Mouse (Mus musculus): ENCODE results near the gene Osbpl2. TPM values are rescaled to one million over a fixed set of nuclear protein-coding genes. Genes with fewer than 3 reads are reported as not detected.

The Osbpl2 gene
- polyA plus RNA-seq, 1 experiment from 2014 or later = 35.2 TPM

GRCm38 (mm10) chr2:180103978-180104658, 15.0 kb upstream of the Osbpl2 start, which contains the start of gene Hrh3:
Gene Hrh3 (minus strand): TSS chr2:180104488.
- WGBS = under 1% methylated on average over 84 of the region's 87 CpGs
- peak within 1 kb of the TSS; percentile 94 for H3K4me2 ChIP-seq (replicated peaks; ENCODE audit: low read depth, low read length)
- peak; percentile 84 for ATAC-seq (ENCODE audit: low FRiP score, low TSS enrichment)
- peaks cover 67% of the 10 kb centered on the region for H3K27me3 ChIP-seq (ENCODE audit: insufficient read depth, low read length)
- peak within 1 kb of the TSS; percentile 53 for H3K4me3 ChIP-seq (ENCODE audit: low read length)
- H3K36me3 ChIP-seq (ENCODE audit: insufficient read depth, low read length) = no peaks in the 10 kb centered on the region
- peaks cover 16% of the 10 kb centered on the region for H3K4me1 ChIP-seq (ENCODE audit: insufficient read depth, low read length)
- H3K9me3 ChIP-seq (ENCODE audit: low read length) = no peaks in the 10 kb centered on the region
- H3K27ac ChIP-seq (ENCODE audit: low read length) = no peak within 1 kb of the TSS
- H3K9ac ChIP-seq (replicated peaks; ENCODE audit: low read length) = no peak within 1 kb of the TSS

GRCm38 (mm10) chr2:180104659-180105377, 14.3 kb upstream of the Osbpl2 start:
- Histone ChIP-seq H3K9me3 (ENCODE audit: low read length) (no peaks in the 10 kb centered on the region), H3K4me3 (ENCODE audit: low read length) (peak overlapping the region; percentile 53), H3K4me2 (replicated peaks; ENCODE audit: low read depth, low read length) (peak overlapping the region; percentile 94), H3K4me1 (ENCODE audit: insufficient read depth, low read length) (peaks cover 16% of the 10 kb centered on the region), H3K27ac (ENCODE audit: low read length) (no peak overlapping the region), H3K9ac (replicated peaks; ENCODE audit: low read length) (no peak overlapping the region), H3K36me3 (ENCODE audit: insufficient read depth, low read length) (no peaks in the 10 kb centered on the region), H3K27me3 (ENCODE audit: insufficient read depth, low read length) (peaks cover 60% of the 10 kb centered on the region)
- 13% methylated on average over 24 of the region's 24 CpGs for WGBS
- 0 out of 2 replicates have a peak, but pooled peaks have one; percentile 4 for ATAC-seq (ENCODE audit: low FRiP score, low TSS enrichment)

DNA sequence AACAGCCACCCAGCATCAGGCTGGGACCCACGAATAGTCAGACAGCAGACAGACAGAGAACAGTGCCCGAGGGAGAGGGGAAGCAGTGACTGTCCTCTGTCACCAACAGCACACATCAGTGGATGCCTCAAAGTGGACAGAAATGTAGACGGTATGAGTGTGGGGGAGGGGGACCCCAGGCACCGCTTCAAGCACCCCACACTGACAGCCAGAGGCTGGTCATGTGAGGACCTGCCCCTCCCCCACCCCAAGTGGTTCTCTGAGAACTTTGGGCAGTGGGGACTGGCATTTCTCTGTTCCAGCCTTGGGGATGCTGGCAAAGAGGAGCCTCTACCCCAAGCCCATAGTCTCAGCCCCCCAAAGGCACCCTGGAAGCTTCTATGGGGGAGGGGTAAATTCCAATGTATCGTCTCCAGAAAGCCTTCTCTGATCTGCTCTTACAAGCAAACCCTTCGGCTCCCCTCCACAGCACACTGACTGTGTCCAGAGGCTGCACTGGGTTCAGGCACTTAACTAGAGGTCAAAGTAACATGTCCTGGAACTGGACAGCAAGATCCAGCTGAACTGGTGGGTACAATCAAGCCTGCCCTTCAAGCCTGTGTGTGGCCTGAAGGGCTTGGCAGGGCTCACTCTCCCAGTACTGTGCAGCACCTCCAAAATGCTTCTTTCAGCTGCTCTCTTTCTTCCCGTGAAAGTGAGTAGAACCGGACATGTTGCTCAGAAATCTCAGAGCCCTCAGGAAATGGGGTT, 13.5 kb upstream of the Osbpl2 start:
- ATAC-seq (ENCODE audit: low FRiP score, low TSS enrichment) = no peak
- H3K9me3 ChIP-seq (ENCODE audit: low read length) = no peaks in the 10 kb centered on the region
- peaks cover 16% of the 10 kb centered on the region for H3K4me1 ChIP-seq (ENCODE audit: insufficient read depth, low read length)
- WGBS = 24% methylated on average over 8 of the region's 8 CpGs
- peaks cover 53% of the 10 kb centered on the region for H3K27me3 ChIP-seq (ENCODE audit: insufficient read depth, low read length)
- no peaks in the 10 kb centered on the region for H3K36me3 ChIP-seq (ENCODE audit: insufficient read depth, low read length)
- no peak overlapping the region for H3K4me2 ChIP-seq (replicated peaks; ENCODE audit: low read depth, low read length)
- H3K27ac ChIP-seq (ENCODE audit: low read length) = no peak overlapping the region
- H3K4me3 ChIP-seq (ENCODE audit: low read length) = no peak overlapping the region
- no peak overlapping the region for H3K9ac ChIP-seq (replicated peaks; ENCODE audit: low read length)

DNA sequence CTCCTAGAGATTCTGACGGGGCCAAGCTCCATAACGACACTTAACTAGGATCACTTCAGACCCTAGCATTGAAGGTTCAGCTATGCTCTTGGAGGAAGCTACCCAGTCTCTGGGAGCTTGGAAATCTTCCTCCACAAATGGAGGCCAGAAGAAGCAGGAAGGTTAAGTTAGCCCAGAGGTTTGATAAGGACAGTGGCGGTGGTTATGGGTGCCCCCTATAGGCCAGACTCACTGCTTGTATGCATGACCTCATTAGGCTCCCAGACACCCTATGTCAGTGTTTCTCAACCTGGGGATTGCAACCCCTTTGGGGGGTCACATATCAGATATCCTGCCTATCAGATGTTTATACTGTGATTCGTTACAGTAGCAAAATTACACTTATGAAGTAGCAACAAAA, 12.0 kb upstream of the Osbpl2 start:
- WGBS = 64% methylated on average over 4 of the region's 4 CpGs
- H3K9me3 ChIP-seq (ENCODE audit: low read length) = no peaks in the 10 kb centered on the region
- peaks cover 38% of the 10 kb centered on the region for H3K27me3 ChIP-seq (ENCODE audit: insufficient read depth, low read length)
- H3K27ac ChIP-seq (ENCODE audit: low read length) = no peak overlapping the region
- no peak overlapping the region for H3K9ac ChIP-seq (replicated peaks; ENCODE audit: low read length)
- peaks cover 16% of the 10 kb centered on the region for H3K4me1 ChIP-seq (ENCODE audit: insufficient read depth, low read length)
- no peak overlapping the region for H3K4me2 ChIP-seq (replicated peaks; ENCODE audit: low read depth, low read length)
- no peak for ATAC-seq (ENCODE audit: low FRiP score, low TSS enrichment)
- H3K4me3 ChIP-seq (ENCODE audit: low read length) = no peak overlapping the region
- no peaks in the 10 kb centered on the region for H3K36me3 ChIP-seq (ENCODE audit: insufficient read depth, low read length)

DNA sequence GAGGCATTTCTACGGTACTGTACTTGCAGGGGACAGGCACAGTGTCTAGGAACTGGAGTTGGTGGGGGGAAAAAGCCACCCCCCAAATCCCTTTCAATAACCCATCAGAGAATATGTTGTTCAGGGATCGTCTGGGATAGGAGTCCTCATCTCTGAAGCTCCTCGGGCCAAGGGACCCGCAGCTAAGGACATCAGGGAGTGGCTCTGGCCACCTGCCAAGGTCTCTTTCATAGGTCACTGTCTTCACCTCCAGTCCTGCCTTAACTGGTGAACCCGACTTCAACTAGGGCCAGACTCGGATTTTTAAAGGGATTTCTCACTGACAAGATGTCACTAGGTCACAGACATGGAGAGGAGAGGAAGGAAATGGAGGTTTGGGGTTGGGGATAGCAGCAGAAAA, 10.8 kb upstream of the Osbpl2 start:
- no peak overlapping the region for H3K27ac ChIP-seq (ENCODE audit: low read length)
- no peak for ATAC-seq (ENCODE audit: low FRiP score, low TSS enrichment)
- no peaks in the 10 kb centered on the region for H3K36me3 ChIP-seq (ENCODE audit: insufficient read depth, low read length)
- H3K9me3 ChIP-seq (ENCODE audit: low read length) = no peaks in the 10 kb centered on the region
- no peak overlapping the region for H3K4me2 ChIP-seq (replicated peaks; ENCODE audit: low read depth, low read length)
- H3K4me3 ChIP-seq (ENCODE audit: low read length) = no peak overlapping the region
- 46% methylated on average over 6 of the region's 6 CpGs for WGBS
- peaks cover 26% of the 10 kb centered on the region for H3K27me3 ChIP-seq (ENCODE audit: insufficient read depth, low read length)
- H3K4me1 ChIP-seq (ENCODE audit: insufficient read depth, low read length) = peaks cover 12% of the 10 kb centered on the region
- H3K9ac ChIP-seq (replicated peaks; ENCODE audit: low read length) = no peak overlapping the region

DNA sequence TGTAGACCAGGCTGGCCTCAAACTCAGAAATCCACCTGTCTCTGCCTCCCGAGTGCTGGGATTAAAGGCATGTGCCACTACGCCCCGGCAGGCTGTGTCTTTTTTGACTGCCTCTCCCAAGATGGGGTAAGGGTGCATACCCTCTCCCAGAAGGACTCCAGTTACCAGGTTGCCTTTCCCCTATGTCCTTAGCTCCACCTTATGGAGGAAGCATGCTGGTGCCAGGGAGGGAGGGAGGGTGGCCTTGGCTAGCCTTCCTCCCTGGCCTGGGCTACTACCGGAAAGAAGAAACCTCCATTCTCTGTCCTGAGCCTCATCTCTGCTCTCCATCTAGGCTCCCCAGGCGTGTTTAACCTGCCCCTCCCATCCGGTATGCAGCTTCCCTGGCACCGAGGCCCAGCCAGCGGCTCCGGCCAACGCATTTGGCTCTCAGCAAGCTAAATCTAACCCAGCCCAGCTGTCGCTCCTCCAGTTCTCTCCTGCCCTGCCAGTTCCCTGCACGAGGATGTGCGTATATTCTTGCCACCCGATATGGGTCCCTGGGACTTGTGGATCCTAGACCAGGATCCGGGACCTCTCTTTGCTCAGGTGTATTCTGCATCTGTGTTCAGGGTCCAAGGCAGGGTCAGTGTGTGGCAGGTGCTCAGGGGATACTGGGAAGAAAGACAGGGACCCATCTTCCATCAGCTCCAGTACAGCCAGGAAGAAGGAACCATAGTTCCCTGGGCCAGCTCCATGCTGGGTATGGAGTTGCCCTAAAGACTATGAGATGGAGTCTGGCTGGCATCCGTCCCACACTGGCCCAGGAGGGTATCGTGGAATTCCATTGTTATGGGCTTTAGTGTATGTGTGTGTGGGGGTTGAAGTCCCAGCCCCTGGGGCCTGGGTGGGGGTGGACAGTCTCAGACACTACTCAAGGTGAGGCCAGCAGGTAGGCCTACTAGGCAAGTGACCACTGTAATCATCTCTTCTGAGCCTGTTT, 4.9 kb upstream of the Osbpl2 start:
- 62% methylated on average over 17 of the region's 17 CpGs for WGBS
- no peaks in the 10 kb centered on the region for H3K36me3 ChIP-seq (ENCODE audit: insufficient read depth, low read length)
- no peak overlapping the region for H3K9ac ChIP-seq (replicated peaks; ENCODE audit: low read length)
- H3K4me3 ChIP-seq (ENCODE audit: low read length) = no peak overlapping the region
- H3K4me2 ChIP-seq (replicated peaks; ENCODE audit: low read depth, low read length) = no peak overlapping the region
- no peaks in the 10 kb centered on the region for H3K9me3 ChIP-seq (ENCODE audit: low read length)
- H3K4me1 ChIP-seq (ENCODE audit: insufficient read depth, low read length) = peaks cover 29% of the 10 kb centered on the region
- no peak overlapping the region for H3K27ac ChIP-seq (ENCODE audit: low read length)
- no peaks in the 10 kb centered on the region for H3K27me3 ChIP-seq (ENCODE audit: insufficient read depth, low read length)
- no peak for ATAC-seq (ENCODE audit: low FRiP score, low TSS enrichment)

DNA sequence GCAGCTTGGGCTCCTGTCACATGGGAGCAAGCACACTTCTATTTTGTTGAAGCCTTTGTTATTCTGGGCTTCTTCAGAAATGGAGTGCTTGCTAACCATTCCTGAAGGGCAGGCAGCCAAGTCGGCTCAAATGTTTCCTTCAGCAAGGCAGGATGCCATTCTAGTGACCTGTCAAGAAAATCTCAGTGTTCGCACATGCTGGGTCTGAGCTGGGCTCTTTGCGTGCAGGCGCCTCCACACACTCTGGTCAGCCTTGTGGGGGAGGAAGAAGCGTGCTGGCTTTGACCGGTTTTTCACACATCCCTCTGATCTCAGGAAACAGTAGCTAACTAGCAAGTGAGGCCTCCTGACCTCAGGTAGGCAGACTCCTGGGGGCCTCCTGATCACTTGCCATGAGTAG, 3.8 kb upstream of the Osbpl2 start:
- 6% methylated on average over 6 of the region's 6 CpGs for WGBS
- Histone ChIP-seq H3K9ac (replicated peaks; ENCODE audit: low read length) (no peak overlapping the region), H3K36me3 (ENCODE audit: insufficient read depth, low read length) (no peaks in the 10 kb centered on the region), H3K4me3 (ENCODE audit: low read length) (no peak overlapping the region), H3K27ac (ENCODE audit: low read length) (0 out of 2 replicates have a peak overlapping the region, but pooled peaks have one; percentile 25), H3K9me3 (ENCODE audit: low read length) (no peaks in the 10 kb centered on the region), H3K27me3 (ENCODE audit: insufficient read depth, low read length) (no peaks in the 10 kb centered on the region), H3K4me1 (ENCODE audit: insufficient read depth, low read length) (peaks cover 35% of the 10 kb centered on the region), H3K4me2 (replicated peaks; ENCODE audit: low read depth, low read length) (no peak overlapping the region)
- ATAC-seq (ENCODE audit: low FRiP score, low TSS enrichment) = no peak

DNA sequence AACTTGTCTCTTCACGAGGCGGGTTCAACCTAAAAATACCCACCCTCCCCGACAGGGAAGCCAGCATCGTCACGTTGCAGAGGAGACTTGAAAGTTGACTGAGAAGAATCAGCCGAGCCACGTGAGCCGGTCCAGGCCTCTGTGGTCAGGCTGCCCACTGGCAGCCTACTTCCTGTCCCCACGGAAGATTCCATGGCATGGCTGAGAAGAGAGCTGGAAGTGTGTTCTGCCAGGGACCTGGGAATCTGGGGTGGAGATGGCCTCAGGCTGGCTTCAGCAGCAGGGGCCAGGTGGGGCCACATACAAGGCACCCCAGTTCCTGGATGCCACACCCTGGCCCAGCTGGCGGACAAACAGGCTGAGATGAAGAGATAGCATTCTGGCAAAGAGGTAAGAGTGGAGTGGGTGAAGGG, 3.0 kb upstream of the Osbpl2 start:
- Histone ChIP-seq H3K9ac (replicated peaks; ENCODE audit: low read length) (no peak overlapping the region), H3K4me3 (ENCODE audit: low read length) (no peak overlapping the region), H3K4me2 (replicated peaks; ENCODE audit: low read depth, low read length) (no peak overlapping the region), H3K27ac (ENCODE audit: low read length) (no peak overlapping the region), H3K9me3 (ENCODE audit: low read length) (no peaks in the 10 kb centered on the region), H3K27me3 (ENCODE audit: insufficient read depth, low read length) (no peaks in the 10 kb centered on the region), H3K4me1 (ENCODE audit: insufficient read depth, low read length) (peaks cover 36% of the 10 kb centered on the region), H3K36me3 (ENCODE audit: insufficient read depth, low read length) (no peaks in the 10 kb centered on the region)
- whole genome bisulfite sequencing = 72% methylated on average over 10 of the region's 10 CpGs
- no peak for ATAC-seq (ENCODE audit: low FRiP score, low TSS enrichment)

Measured in kidney, embryonic 16.5 days (tissue).